Mouse (Mus musculus): Measurements from ENCODE around the gene Plxnc1. TPM values are rescaled to one million over a fixed set of nuclear protein-coding genes. Genes with fewer than 3 reads are reported as not detected.

Plxnc1 gene
- polyA plus RNA-seq, 1 experiment from 2014 or later: 8.7 TPM

- H3K36me3 ChIP-seq: no peaks in the 10 kb centered on the region
- H3K27ac ChIP-seq: no peak overlapping the region
- no peak for ATAC-seq
- H3K4me2 ChIP-seq (replicated peaks): no peak overlapping the region
- no peaks in the 10 kb centered on the region for H3K9me3 ChIP-seq
- no peaks in the 10 kb centered on the region for H3K27me3 ChIP-seq
- peaks cover 30% of the 10 kb centered on the region for H3K4me1 ChIP-seq (replicated peaks)
- no peak overlapping the region for H3K4me3 ChIP-seq (replicated peaks)
- 77% methylated on average over 9 of the region's 9 CpGs for WGBS
- H3K9ac ChIP-seq (replicated peaks): no peak overlapping the region
Observed at GRCm38 (mm10) chr10:94931961-94932832, 12.4 kb downstream of the Plxnc1 start.

- H3K36me3 ChIP-seq: no peaks in the 10 kb centered on the region
- no peaks in the 10 kb centered on the region for H3K27me3 ChIP-seq
- H3K4me3 ChIP-seq (replicated peaks): no peak overlapping the region
- WGBS: 93% methylated on average over 4 of the region's 4 CpGs
- no peaks in the 10 kb centered on the region for H3K9me3 ChIP-seq
- no peak for ATAC-seq
- no peak overlapping the region for H3K27ac ChIP-seq
- H3K4me2 ChIP-seq (replicated peaks): no peak overlapping the region
- peaks cover 40% of the 10 kb centered on the region for H3K4me1 ChIP-seq (replicated peaks)
- no peak overlapping the region for H3K9ac ChIP-seq (replicated peaks)
Observed at GRCm38 (mm10) chr10:94928164-94928563, 16.5 kb downstream of the Plxnc1 start.

GRCm38 (mm10) chr10:94926297-94926696 lies 18.3 kb downstream of the Plxnc1 start:
- H3K9ac ChIP-seq (replicated peaks): no peak overlapping the region
- ATAC-seq: no peak
- peaks cover 9% of the 10 kb centered on the region; the same call in 1 of the 2 replicates for H3K36me3 ChIP-seq
- no peak overlapping the region for H3K4me3 ChIP-seq (replicated peaks)
- no peak overlapping the region for H3K4me2 ChIP-seq (replicated peaks)
- H3K4me1 ChIP-seq (replicated peaks): peaks cover 30% of the 10 kb centered on the region
- no peaks in the 10 kb centered on the region for H3K9me3 ChIP-seq
- peak overlapping the region; percentile 67 for H3K27ac ChIP-seq
- H3K27me3 ChIP-seq: no peaks in the 10 kb centered on the region
- 16% methylated on average over 3 of the region's 3 CpGs for WGBS

GRCm38 (mm10) chr10:94924878-94925277 lies 19.8 kb downstream of the Plxnc1 start:
- H3K9me3 ChIP-seq: no peaks in the 10 kb centered on the region
- WGBS: 94% methylated on average over 4 of the region's 4 CpGs
- no peak overlapping the region for H3K4me2 ChIP-seq (replicated peaks)
- no peak overlapping the region for H3K9ac ChIP-seq (replicated peaks)
- H3K27me3 ChIP-seq: no peaks in the 10 kb centered on the region
- peaks cover 30% of the 10 kb centered on the region for H3K4me1 ChIP-seq (replicated peaks)
- H3K4me3 ChIP-seq (replicated peaks): no peak overlapping the region
- H3K27ac ChIP-seq: no peak overlapping the region
- H3K36me3 ChIP-seq: peaks cover 16% of the 10 kb centered on the region
- no peak for ATAC-seq

- no peaks in the 10 kb centered on the region for H3K27me3 ChIP-seq
- 85% methylated on average over 4 of the region's 4 CpGs for WGBS
- H3K9ac ChIP-seq (replicated peaks): no peak overlapping the region
- no peak overlapping the region for H3K4me3 ChIP-seq (replicated peaks)
- peaks cover 16% of the 10 kb centered on the region for H3K36me3 ChIP-seq
- H3K27ac ChIP-seq: no peak overlapping the region
- H3K9me3 ChIP-seq: no peaks in the 10 kb centered on the region
- H3K4me2 ChIP-seq (replicated peaks): no peak overlapping the region
- no peak for ATAC-seq
- H3K4me1 ChIP-seq (replicated peaks): peaks cover 30% of the 10 kb centered on the region
Observed at GRCm38 (mm10) chr10:94924450-94924849, 20.2 kb downstream of the Plxnc1 start.

GRCm38 (mm10) chr10:94923337-94923762 lies 21.3 kb downstream of the Plxnc1 start:
- Histone ChIP-seq H3K9ac (replicated peaks) (no peak overlapping the region), H3K4me2 (replicated peaks) (no peak overlapping the region), H3K9me3 (no peaks in the 10 kb centered on the region), H3K27ac (0 out of 2 replicates have a peak overlapping the region, but pooled peaks have one; percentile 21), H3K4me1 (replicated peaks) (peaks cover 33% of the 10 kb centered on the region), H3K36me3 (peaks cover 16% of the 10 kb centered on the region), H3K27me3 (no peaks in the 10 kb centered on the region), H3K4me3 (replicated peaks) (no peak overlapping the region)
- no peak for ATAC-seq
- WGBS: 73% methylated on average over 7 of the region's 7 CpGs

GRCm38 (mm10) chr10:94922848-94923247 lies 21.8 kb downstream of the Plxnc1 start:
- 87% methylated on average over 12 of the region's 12 CpGs for WGBS
- H3K9me3 ChIP-seq: no peaks in the 10 kb centered on the region
- H3K27me3 ChIP-seq: no peaks in the 10 kb centered on the region
- no peak for ATAC-seq
- no peak overlapping the region for H3K4me2 ChIP-seq (replicated peaks)
- peaks cover 16% of the 10 kb centered on the region for H3K36me3 ChIP-seq
- H3K9ac ChIP-seq (replicated peaks): no peak overlapping the region
- no peak overlapping the region for H3K27ac ChIP-seq
- H3K4me1 ChIP-seq (replicated peaks): peaks cover 38% of the 10 kb centered on the region
- H3K4me3 ChIP-seq (replicated peaks): no peak overlapping the region

- Histone ChIP-seq H3K27me3 (no peaks in the 10 kb centered on the region), H3K4me3 (replicated peaks) (no peak overlapping the region), H3K4me1 (replicated peaks) (peaks cover 33% of the 10 kb centered on the region), H3K36me3 (peaks cover 16% of the 10 kb centered on the region), H3K4me2 (replicated peaks) (no peak overlapping the region), H3K9ac (replicated peaks) (no peak overlapping the region), H3K9me3 (no peaks in the 10 kb centered on the region), H3K27ac (no peak overlapping the region)
- ATAC-seq: no peak
- WGBS: 80% methylated on average over 6 of the region's 6 CpGs
Observed at GRCm38 (mm10) chr10:94921751-94922150, 22.9 kb downstream of the Plxnc1 start.

- Histone ChIP-seq H3K27ac (no peak overlapping the region), H3K4me2 (replicated peaks) (no peak overlapping the region), H3K9me3 (no peaks in the 10 kb centered on the region), H3K9ac (replicated peaks) (no peak overlapping the region), H3K4me3 (replicated peaks) (no peak overlapping the region), H3K36me3 (peaks cover 16% of the 10 kb centered on the region), H3K4me1 (replicated peaks) (peaks cover 23% of the 10 kb centered on the region), H3K27me3 (no peaks in the 10 kb centered on the region)
- WGBS: 85% methylated on average over 8 of the region's 8 CpGs
- ATAC-seq: no peak
Observed at GRCm38 (mm10) chr10:94920526-94920925, 24.1 kb downstream of the Plxnc1 start.

GRCm38 (mm10) chr10:94919960-94920359 lies 24.7 kb downstream of the Plxnc1 start:
- H3K4me1 ChIP-seq (replicated peaks): peaks cover 23% of the 10 kb centered on the region
- peaks cover 16% of the 10 kb centered on the region for H3K36me3 ChIP-seq
- no peak overlapping the region for H3K4me2 ChIP-seq (replicated peaks)
- no peak overlapping the region for H3K9ac ChIP-seq (replicated peaks)
- no peak for ATAC-seq
- no peaks in the 10 kb centered on the region for H3K27me3 ChIP-seq
- no peak overlapping the region for H3K27ac ChIP-seq
- no peak overlapping the region for H3K4me3 ChIP-seq (replicated peaks)
- no peaks in the 10 kb centered on the region for H3K9me3 ChIP-seq
- WGBS: 68% methylated on average over 2 of the region's 2 CpGs

GRCm38 (mm10) chr10:94919552-94919951 lies 25.1 kb downstream of the Plxnc1 start:
- H3K4me3 ChIP-seq (replicated peaks): no peak overlapping the region
- H3K36me3 ChIP-seq: peaks cover 16% of the 10 kb centered on the region
- no peak overlapping the region for H3K9ac ChIP-seq (replicated peaks)
- H3K4me1 ChIP-seq (replicated peaks): peaks cover 23% of the 10 kb centered on the region
- no peak for ATAC-seq
- 73% methylated on average over 12 of the region's 12 CpGs for WGBS
- no peaks in the 10 kb centered on the region for H3K27me3 ChIP-seq
- H3K4me2 ChIP-seq (replicated peaks): no peak overlapping the region
- H3K9me3 ChIP-seq: no peaks in the 10 kb centered on the region
- no peak overlapping the region for H3K27ac ChIP-seq

GRCm38 (mm10) chr10:94918618-94919017 lies 26.0 kb downstream of the Plxnc1 start:
- peaks cover 16% of the 10 kb centered on the region for H3K36me3 ChIP-seq
- ATAC-seq: no peak
- no peak overlapping the region for H3K4me3 ChIP-seq (replicated peaks)
- no peaks in the 10 kb centered on the region for H3K27me3 ChIP-seq
- peaks cover 19% of the 10 kb centered on the region for H3K4me1 ChIP-seq (replicated peaks)
- no peak overlapping the region for H3K27ac ChIP-seq
- no peak overlapping the region for H3K9ac ChIP-seq (replicated peaks)
- WGBS: 86% methylated on average over 7 of the region's 7 CpGs
- H3K4me2 ChIP-seq (replicated peaks): no peak overlapping the region
- no peaks in the 10 kb centered on the region for H3K9me3 ChIP-seq

Data from midbrain, embryonic 13.5 days (tissue).